Mouse (Mus musculus): Measurements from ENCODE around the gene Tdrkh. TPM values are rescaled to one million over a fixed set of nuclear protein-coding genes. Genes with fewer than 3 reads are reported as not detected.

Tdrkh gene
- polyA plus RNA-seq (2015; fragmentation: Nextera tagmentation; extraction: Ambion mirVana) = 8.6 and 8.8 TPM in 2 replicates

DNA sequence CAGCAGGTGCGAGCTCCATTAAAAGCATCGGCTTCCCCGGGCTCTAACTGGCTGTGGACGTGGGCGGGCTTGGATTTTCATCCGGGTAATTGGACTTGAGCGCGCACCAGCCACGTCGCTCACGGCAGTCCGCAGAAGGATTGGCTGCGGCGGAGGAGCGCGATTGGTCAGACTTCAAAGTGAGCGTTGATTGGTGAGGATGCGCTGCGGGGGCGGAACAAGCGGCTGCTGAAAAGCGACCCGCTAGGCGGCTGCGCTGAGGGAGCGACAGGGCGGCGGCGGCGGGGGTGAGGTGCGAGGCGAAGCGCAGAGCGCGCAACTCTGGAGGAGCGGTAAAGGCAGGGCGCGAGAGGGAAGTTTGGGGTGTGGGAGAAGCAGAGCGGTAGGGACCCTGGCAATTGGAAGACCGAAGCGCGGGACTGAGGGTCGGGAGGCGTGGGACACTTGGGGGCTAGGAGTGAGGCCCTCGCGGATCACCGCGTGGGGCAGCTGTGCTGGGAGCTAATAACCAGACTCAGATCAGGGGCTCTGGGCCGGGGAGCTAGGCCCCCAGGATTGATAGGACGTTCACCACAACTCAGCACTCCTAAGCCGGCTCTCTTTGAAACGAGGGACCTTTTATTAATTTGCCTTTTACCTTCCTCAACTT is at the start of gene Tdrkh:
Tdrkh (plus strand) TSS at position 243 of the 649 bp plus-strand sequence.
- peak within 1 kb of the TSS; percentile 62 for H3K4me3 ChIP-seq
- WGBS = 8% methylated on average over 52 of the region's 52 CpGs
- no peak within 1 kb of the TSS for H3K27ac ChIP-seq (replicated peaks)
- peak; percentile 95 for ATAC-seq (ENCODE audit: extremely low read depth, insufficient number of reproducible peaks, low FRiP score, low TSS enrichment)
- no peaks in the 10 kb centered on the region for H3K9me3 ChIP-seq
- no peaks in the 10 kb centered on the region for H3K36me3 ChIP-seq
- peaks cover 9% of the 10 kb centered on the region for H3K4me1 ChIP-seq
- peak within 1 kb of the TSS; percentile 94 for H3K4me2 ChIP-seq
- peak within 1 kb of the TSS; percentile 73 for H3K9ac ChIP-seq
- peaks cover 14% of the 10 kb centered on the region; the same call in 1 of the 2 replicates for H3K27me3 ChIP-seq (replicated peaks)

DNA sequence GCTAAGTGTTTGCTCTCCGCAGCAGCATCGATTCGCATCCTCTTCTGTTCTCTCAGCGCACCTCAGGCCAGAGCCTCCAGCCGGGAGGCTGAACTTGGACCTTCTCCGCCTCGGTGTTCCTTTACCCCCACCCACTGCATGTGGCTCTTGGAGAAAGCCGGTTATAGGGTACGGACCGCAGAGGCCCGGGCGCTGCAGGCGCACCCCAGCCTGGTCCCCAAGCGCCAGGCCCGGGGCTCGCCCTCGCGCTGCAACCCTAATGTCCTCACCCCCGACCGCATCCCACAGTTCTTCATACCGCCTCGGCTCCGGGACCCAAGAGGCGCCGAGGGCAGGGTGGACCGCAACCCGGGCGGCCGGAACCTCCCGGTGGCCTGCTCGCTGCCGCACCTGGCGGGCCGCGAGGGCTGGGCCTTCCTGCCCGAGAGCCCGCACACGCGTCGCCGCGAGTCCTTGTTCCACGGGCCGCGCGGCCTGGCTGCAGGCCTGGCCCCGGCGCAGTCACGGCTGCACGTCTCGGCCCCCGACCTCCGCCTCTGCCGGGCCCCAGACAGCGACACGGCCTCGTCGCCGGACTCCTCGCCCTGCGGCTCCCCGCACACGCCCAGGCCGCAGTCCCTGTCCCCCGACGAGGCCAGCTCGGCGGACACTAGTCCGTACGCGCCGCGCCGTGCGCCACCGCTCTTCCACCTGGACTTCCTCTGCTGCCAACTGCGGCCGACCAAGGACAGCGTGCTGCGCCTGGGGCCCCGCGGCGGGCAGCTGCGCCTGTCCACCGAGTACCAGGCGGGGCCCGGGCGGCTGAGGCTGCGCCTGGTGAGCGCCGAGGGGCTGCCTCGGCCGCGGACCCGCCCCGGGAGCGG is 49.6 kb upstream of the Tdrkh start:
- WGBS = 3% methylated on average over 87 of the region's 97 CpGs
- Histone ChIP-seq H3K27ac (replicated peaks) (no peak overlapping the region), H3K4me3 (peak overlapping the region; percentile 65), H3K9me3 (peaks cover 4% of the 10 kb centered on the region; the same call in 1 of the 2 replicates), H3K4me2 (peak overlapping the region; percentile 96), H3K36me3 (no peaks in the 10 kb centered on the region), H3K27me3 (replicated peaks) (peaks cover 67% of the 10 kb centered on the region), H3K9ac (peak overlapping the region; percentile 84), H3K4me1 (peaks cover 5% of the 10 kb centered on the region)
- ATAC-seq (ENCODE audit: extremely low read depth, insufficient number of reproducible peaks, low FRiP score, low TSS enrichment) = peak; percentile 47; the same call in 1 of the 2 replicates

DNA sequence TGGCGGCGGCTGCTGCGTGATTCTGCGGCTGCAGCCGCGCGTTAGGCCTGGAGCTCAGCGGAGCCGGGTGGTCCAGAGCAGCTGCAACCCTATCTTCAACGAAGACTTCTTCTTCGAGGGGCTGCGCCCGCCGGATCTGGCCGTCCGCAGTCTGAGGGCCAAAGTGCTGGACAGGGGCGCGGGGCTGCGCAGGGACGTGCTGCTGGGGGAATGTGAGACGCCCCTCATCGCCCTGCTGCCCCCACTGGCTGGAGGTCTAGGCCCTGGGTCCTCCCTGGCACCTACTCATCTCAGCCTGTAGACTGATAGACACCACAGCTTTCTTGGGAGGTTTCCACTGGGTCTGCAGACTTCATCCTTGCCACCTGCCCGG is 48.9 kb upstream of the Tdrkh start:
- Histone ChIP-seq H3K27me3 (replicated peaks) (peaks cover 66% of the 10 kb centered on the region), H3K9me3 (peaks cover 4% of the 10 kb centered on the region; the same call in 1 of the 2 replicates)
- whole genome bisulfite sequencing = 5% methylated on average over 23 of the region's 23 CpGs

DNA sequence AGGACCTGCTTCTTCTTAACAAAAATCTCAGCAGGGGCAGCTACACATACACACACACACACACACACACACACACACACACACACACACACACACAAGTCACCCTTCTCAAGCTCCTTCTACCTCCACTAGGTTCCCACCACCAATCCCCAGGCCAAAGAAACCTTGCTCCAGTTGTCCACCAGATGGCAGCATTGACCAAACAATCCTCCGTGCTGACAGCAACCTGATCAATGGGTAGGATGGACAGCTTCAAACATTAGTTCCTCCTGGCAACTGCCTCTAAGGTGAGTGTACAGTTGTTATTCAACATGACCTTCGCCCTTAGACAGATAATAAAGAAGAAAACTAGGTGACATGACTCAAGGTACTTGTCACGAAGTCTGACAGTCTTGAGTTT is 46.3 kb upstream of the Tdrkh start:
- peaks cover 48% of the 10 kb centered on the region for H3K27me3 ChIP-seq (replicated peaks)
- no peaks in the 10 kb centered on the region for H3K36me3 ChIP-seq
- H3K4me3 ChIP-seq = no peak overlapping the region
- peaks cover 15% of the 10 kb centered on the region for H3K4me1 ChIP-seq
- no peak for ATAC-seq (ENCODE audit: extremely low read depth, insufficient number of reproducible peaks, low FRiP score, low TSS enrichment)
- no peak overlapping the region for H3K9ac ChIP-seq
- WGBS = 20% methylated on average over 3 of the region's 3 CpGs
- no peak overlapping the region for H3K27ac ChIP-seq (replicated peaks)
- no peak overlapping the region for H3K4me2 ChIP-seq
- peaks cover 4% of the 10 kb centered on the region; the same call in 1 of the 2 replicates for H3K9me3 ChIP-seq

More for the DNA sequence above, 48.9 kb upstream of the Tdrkh start:
- H3K4me1 ChIP-seq = peaks cover 5% of the 10 kb centered on the region
- no peak for ATAC-seq (ENCODE audit: extremely low read depth, insufficient number of reproducible peaks, low FRiP score, low TSS enrichment)
- no peak overlapping the region for H3K27ac ChIP-seq (replicated peaks)
- H3K4me3 ChIP-seq = peak overlapping the region; percentile 65
- H3K4me2 ChIP-seq = peak overlapping the region; percentile 96
- H3K9ac ChIP-seq = peak overlapping the region; percentile 84
- H3K36me3 ChIP-seq = no peaks in the 10 kb centered on the region

DNA sequence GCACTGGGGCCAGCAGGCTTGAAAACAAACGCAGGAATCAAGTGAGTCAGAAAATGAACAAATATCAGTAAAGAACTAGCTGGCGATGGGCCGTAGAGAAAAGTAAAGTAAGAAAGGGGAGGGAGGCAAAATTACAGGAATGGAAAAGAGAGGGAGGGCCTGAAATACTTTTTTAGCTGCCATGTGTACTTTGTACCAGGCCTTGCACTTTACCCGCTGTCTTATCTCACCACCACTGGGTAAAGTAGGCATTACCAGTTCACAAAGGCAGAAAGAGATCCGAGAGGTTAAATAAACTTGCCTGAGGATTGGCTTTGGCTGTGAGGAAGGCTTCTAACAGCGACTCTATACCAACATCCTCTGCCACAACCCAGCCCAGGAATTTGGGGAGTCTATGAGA is 45.6 kb upstream of the Tdrkh start:
- Histone ChIP-seq H3K27ac (replicated peaks) (no peak overlapping the region), H3K4me3 (no peak overlapping the region), H3K9ac (no peak overlapping the region), H3K36me3 (no peaks in the 10 kb centered on the region), H3K4me2 (no peak overlapping the region), H3K9me3 (peaks cover 4% of the 10 kb centered on the region; the same call in 1 of the 2 replicates), H3K27me3 (replicated peaks) (peaks cover 41% of the 10 kb centered on the region), H3K4me1 (peaks cover 23% of the 10 kb centered on the region)
- no peak for ATAC-seq (ENCODE audit: extremely low read depth, insufficient number of reproducible peaks, low FRiP score, low TSS enrichment)
- 66% methylated on average over 6 of the region's 6 CpGs for WGBS

DNA sequence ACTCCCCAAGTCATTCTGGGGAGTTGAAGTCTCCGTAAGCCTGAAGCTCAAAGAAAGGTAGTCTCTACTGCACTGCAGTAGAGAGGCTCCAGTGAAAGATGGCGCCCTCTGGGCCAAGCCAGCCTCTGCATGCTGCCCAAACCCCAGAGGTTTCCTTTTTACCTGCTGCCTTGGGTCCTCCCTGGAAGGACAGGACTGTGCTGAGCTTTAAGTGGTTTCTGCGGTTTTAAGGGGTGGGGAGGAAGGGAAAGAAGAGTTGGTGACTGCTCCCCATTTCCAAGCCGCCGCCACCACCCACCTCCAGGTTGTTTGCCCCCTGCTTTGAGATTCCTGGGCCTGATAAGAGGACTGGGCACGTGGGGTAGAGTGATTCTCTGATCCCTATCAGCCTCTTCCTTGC is 44.4 kb upstream of the Tdrkh start:
- Histone ChIP-seq H3K9ac (no peak overlapping the region), H3K4me3 (no peak overlapping the region), H3K27ac (replicated peaks) (no peak overlapping the region), H3K4me1 (peaks cover 28% of the 10 kb centered on the region), H3K9me3 (peaks cover 4% of the 10 kb centered on the region; the same call in 1 of the 2 replicates), H3K27me3 (replicated peaks) (peaks cover 32% of the 10 kb centered on the region), H3K36me3 (no peaks in the 10 kb centered on the region), H3K4me2 (no peak overlapping the region)
- 60% methylated on average over 6 of the region's 6 CpGs for WGBS
- ATAC-seq (ENCODE audit: extremely low read depth, insufficient number of reproducible peaks, low FRiP score, low TSS enrichment) = no peak

DNA sequence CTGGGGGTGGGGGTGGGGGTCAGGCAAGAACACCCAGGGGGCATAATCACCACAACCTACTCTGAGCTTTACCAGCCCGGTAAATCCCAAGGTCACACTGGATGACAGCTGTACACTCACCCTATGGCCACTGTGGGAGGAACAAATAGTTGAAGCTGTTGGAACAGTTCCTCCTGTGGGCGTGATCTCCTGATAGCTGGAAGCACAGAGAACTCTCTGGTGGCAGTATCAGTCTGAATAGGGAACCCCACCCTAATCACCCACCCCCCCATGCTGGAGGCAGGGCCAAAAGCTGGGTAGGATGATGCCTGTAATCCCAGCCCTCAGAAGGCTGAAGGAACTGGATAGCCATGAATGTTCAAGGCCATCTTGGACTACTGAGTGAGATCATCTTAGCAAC is 43.4 kb upstream of the Tdrkh start:
- Histone ChIP-seq H3K36me3 (no peaks in the 10 kb centered on the region), H3K4me3 (no peak overlapping the region), H3K27me3 (replicated peaks) (peaks cover 28% of the 10 kb centered on the region), H3K9ac (no peak overlapping the region), H3K4me1 (peaks cover 39% of the 10 kb centered on the region), H3K27ac (replicated peaks) (no peak overlapping the region), H3K4me2 (no peak overlapping the region), H3K9me3 (peaks cover 3% of the 10 kb centered on the region; the same call in 1 of the 2 replicates)
- ATAC-seq (ENCODE audit: extremely low read depth, insufficient number of reproducible peaks, low FRiP score, low TSS enrichment) = no peak
- WGBS = 32% methylated on average over 2 of the region's 2 CpGs

DNA sequence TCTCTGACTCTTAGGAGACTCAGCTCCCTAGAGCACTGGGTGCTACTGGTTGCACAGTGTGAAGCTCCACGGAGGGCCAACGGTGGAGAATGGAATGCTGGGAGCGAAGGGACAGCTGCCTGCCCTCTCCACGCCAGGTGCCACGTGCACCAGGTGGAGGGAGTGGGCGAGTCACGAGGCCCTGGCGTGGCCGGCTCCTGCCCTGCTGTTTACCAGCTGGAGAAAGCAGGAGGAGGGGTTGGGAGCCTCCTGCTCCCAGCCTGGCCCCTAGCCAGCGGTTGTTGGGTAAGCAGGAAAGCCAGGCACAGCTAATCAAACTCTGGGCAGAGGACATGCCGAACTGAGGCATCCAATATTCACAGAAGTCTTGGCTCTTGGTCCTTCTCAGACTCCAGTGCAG is 41.4 kb upstream of the Tdrkh start:
- Histone ChIP-seq H3K4me1 (peaks cover 39% of the 10 kb centered on the region), H3K36me3 (no peaks in the 10 kb centered on the region), H3K9ac (peak overlapping the region; percentile 63; the same call in 1 of the 2 replicates), H3K27ac (replicated peaks) (no peak overlapping the region; the same call in 1 of the 2 replicates), H3K4me3 (peak overlapping the region; percentile 35), H3K9me3 (no peaks in the 10 kb centered on the region), H3K4me2 (peak overlapping the region; percentile 67), H3K27me3 (replicated peaks) (peaks cover 27% of the 10 kb centered on the region)
- 3% methylated on average over 11 of the region's 11 CpGs for WGBS
- ATAC-seq (ENCODE audit: extremely low read depth, insufficient number of reproducible peaks, low FRiP score, low TSS enrichment) = no peak

DNA sequence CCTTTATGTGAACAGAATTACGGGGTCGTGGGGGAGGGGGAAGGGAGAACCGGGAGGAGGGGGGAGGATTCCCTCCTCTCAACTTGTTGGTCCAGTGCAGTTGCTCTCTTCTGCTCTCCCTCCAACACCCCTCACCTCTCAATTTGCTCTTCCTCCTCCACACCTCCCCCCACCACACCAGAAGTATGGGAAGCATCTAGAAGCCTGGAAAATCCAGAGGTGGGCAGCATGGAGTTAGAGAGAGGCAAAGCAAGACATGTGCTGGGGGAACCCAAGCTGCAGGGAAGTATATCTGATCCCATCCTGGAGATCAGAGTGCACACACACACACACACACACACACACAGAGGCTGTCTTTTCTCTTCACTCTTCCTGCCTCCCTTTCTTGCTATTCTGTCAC is 41.0 kb upstream of the Tdrkh start:
- peak overlapping the region; percentile 67 for H3K4me2 ChIP-seq
- 4% methylated on average over 3 of the region's 3 CpGs for WGBS
- H3K9ac ChIP-seq = peak overlapping the region; percentile 63; the same call in 1 of the 2 replicates
- no peaks in the 10 kb centered on the region for H3K36me3 ChIP-seq
- H3K4me1 ChIP-seq = peaks cover 39% of the 10 kb centered on the region
- peaks cover 31% of the 10 kb centered on the region for H3K27me3 ChIP-seq (replicated peaks)
- no peaks in the 10 kb centered on the region for H3K9me3 ChIP-seq
- H3K4me3 ChIP-seq = peak overlapping the region; percentile 35
- no peak for ATAC-seq (ENCODE audit: extremely low read depth, insufficient number of reproducible peaks, low FRiP score, low TSS enrichment)
- no peak overlapping the region; the same call in 1 of the 2 replicates for H3K27ac ChIP-seq (replicated peaks)

DNA sequence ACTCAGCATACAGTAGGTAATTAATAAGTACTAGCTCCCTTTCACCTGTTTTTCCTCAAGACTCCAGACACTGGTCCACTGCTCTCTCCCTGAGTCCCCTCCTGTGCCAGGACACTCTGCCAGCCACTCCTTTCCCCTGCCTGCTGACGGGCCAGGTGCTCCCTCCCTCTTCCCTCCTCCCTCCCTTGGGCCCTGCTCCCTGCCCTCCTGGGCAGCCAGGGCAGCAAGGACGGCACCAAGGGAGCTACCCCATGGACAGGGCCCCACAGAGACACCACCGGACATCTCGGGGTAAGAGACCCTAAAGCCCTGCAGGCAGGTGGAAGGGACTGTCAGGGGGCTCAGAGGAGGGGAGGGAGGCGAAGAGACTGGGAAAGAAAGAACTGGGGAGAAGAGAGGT is 40.4 kb upstream of the Tdrkh start, which contains the start of gene Rorc:
Rorc (plus strand) TSS at position 154 of the 400 bp plus-strand sequence.
- Histone ChIP-seq H3K4me3 (peak within 1 kb of the TSS; percentile 38), H3K9me3 (no peaks in the 10 kb centered on the region), H3K36me3 (no peaks in the 10 kb centered on the region), H3K27ac (replicated peaks) (no peak within 1 kb of the TSS; the same call in 1 of the 2 replicates), H3K4me2 (peak within 1 kb of the TSS; percentile 68), H3K4me1 (peaks cover 43% of the 10 kb centered on the region), H3K27me3 (replicated peaks) (peaks cover 35% of the 10 kb centered on the region), H3K9ac (peak within 1 kb of the TSS; percentile 63)
- whole genome bisulfite sequencing = 22% methylated on average over 5 of the region's 5 CpGs
- ATAC-seq (ENCODE audit: extremely low read depth, insufficient number of reproducible peaks, low FRiP score, low TSS enrichment) = no peak

DNA sequence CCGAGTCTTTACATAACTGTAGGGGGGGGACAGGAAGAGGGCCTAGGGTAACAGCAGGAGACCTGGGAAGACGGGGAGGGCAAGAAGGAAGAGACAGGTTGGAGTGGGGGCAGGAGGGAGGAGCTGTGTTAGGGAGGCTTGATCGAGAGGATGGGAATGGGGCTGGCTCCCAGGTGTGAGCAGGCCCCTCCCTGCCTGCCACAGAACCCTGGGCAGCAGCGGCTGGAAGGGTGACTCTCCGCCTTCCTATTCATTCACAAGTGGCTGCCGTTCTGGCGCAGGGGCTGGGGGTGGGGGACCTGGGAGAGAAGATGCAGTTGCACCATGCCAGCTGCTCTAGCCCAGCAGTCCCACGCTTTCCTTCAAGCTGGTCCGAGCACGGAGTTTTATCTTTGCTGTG is 40.0 kb upstream of the Tdrkh start:
- Histone ChIP-seq H3K27me3 (replicated peaks) (peaks cover 35% of the 10 kb centered on the region), H3K4me2 (peak overlapping the region; percentile 68), H3K9me3 (no peaks in the 10 kb centered on the region), H3K4me3 (peak overlapping the region; percentile 38), H3K27ac (replicated peaks) (no peak overlapping the region), H3K4me1 (peaks cover 43% of the 10 kb centered on the region), H3K36me3 (no peaks in the 10 kb centered on the region), H3K9ac (peak overlapping the region; percentile 48)
- WGBS = 3% methylated on average over 10 of the region's 10 CpGs
- ATAC-seq (ENCODE audit: extremely low read depth, insufficient number of reproducible peaks, low FRiP score, low TSS enrichment) = peak; percentile 37; the same call in 1 of the 2 replicates

All from heart, embryonic 13.5 days (tissue).